ENCODE assay signal across 9 mouse cellular contexts in genomic region chr5:150702714-150703113, GRCm38 (mm10). TPM values are rescaled to one million over a fixed set of nuclear protein-coding genes. Genes with fewer than 3 reads are reported as not detected.
A peak's percentile ranks its signal among the peaks of the same experiment; 100 is the strongest.
DNase-seq lines count a peak whose midpoint lies in the region; ATAC-seq and TF ChIP-seq lines count a peak whose summit lies in the region.
"Had no signal": no experiment of that assay in that cellular context is flagged by ENCODE, and none has a peak within 500 bp of the region (broad histone marks: within the 10 kb centered on the region; RNA-seq: fewer than 3 reads in every experiment).

No protein-coding gene starts in this region.

- H3K9me3 ChIP-seq in forebrain, postnatal 0 days (ENCODE audit: low read length), result no peaks in the 10 kb centered on the region
- H3K9me3 ChIP-seq in forebrain, embryonic 12.5 days, result no peaks in the 10 kb centered on the region
- H3K9me3 ChIP-seq: hindbrain, embryonic 15.5 days had no signal

- WGBS in forebrain, postnatal 0 days, result 42% methylated on average over 2 of the region's 2 CpGs
- 64% methylated on average over 2 of the region's 2 CpGs for WGBS in forebrain, embryonic 12.5 days

- no peaks in the 10 kb centered on the region for H3K4me1 ChIP-seq in forebrain, postnatal 0 days (ENCODE audit: insufficient read depth)
- no peaks in the 10 kb centered on the region for H3K4me1 ChIP-seq in forebrain, embryonic 12.5 days
- H3K4me1 ChIP-seq: hindbrain, embryonic 15.5 days had no signal

- no peak overlapping the region for H3K4me2 ChIP-seq in forebrain, postnatal 0 days (ENCODE audit: low read depth)
- no peak overlapping the region for H3K4me2 ChIP-seq in forebrain, embryonic 12.5 days
- H3K4me2 ChIP-seq: hindbrain, embryonic 15.5 days had no signal

- H3K27me3 ChIP-seq in forebrain, postnatal 0 days (ENCODE audit: insufficient read depth, low read length), result no peaks in the 10 kb centered on the region
- H3K27me3 ChIP-seq in forebrain, embryonic 12.5 days, result no peaks in the 10 kb centered on the region
- H3K27me3 ChIP-seq: hindbrain, embryonic 15.5 days had no signal

- no peaks in the 10 kb centered on the region for H3K36me3 ChIP-seq in forebrain, postnatal 0 days (ENCODE audit: insufficient read depth)
- peaks cover 10% of the 10 kb centered on the region for H3K36me3 ChIP-seq in forebrain, embryonic 12.5 days (replicated peaks)
- H3K36me3 ChIP-seq: hindbrain, embryonic 15.5 days had no signal

- no peak overlapping the region for H3K27ac ChIP-seq in forebrain, postnatal 0 days (ENCODE audit: low read depth, low read length)
- H3K27ac ChIP-seq in forebrain, embryonic 12.5 days, result no peak overlapping the region
- H3K27ac ChIP-seq: hindbrain, embryonic 15.5 days had no signal

- ATAC-seq in forebrain, postnatal 0 days, result no peak
- ATAC-seq in forebrain, embryonic 12.5 days (ENCODE audit: low FRiP score), result no peak
- ATAC-seq in inflammation-experienced regulatory T-cells, adult 6 months, result peak; percentile 86

- H3K4me3 ChIP-seq in forebrain, postnatal 0 days (ENCODE audit: low read depth, low read length), result no peak overlapping the region
- H3K4me3 ChIP-seq in forebrain, embryonic 12.5 days (replicated peaks), result no peak overlapping the region
- H3K4me3 ChIP-seq: hindbrain, embryonic 15.5 days had no signal

- no peak overlapping the region for H3K9ac ChIP-seq in forebrain, postnatal 0 days
- no peak overlapping the region for H3K9ac ChIP-seq in forebrain, embryonic 12.5 days
- H3K9ac ChIP-seq: hindbrain, embryonic 15.5 days had no signal

- TF ChIP-seq CTCF in forebrain, postnatal 0 days (IDR thresholded peaks at IDR 0.05; ENCODE audit: low read depth), result peak; percentile 58

- DNase-seq in forebrain, postnatal 0 days, result peak; percentile 57
- DNase-seq in right cerebral cortex, adult 18-20 months, result peak; percentile 36
- DNase-seq in right cerebral cortex, postnatal 36 days (ENCODE audit: low spot score in 2 of 2), result no peak
- peak; percentile 77 for DNase-seq in brain, adult 2 months (ENCODE audit: low read depth, low spot score)
- peak; percentile 58 for DNase-seq in lung, postnatal 25 days (ENCODE audit: low spot score)
- DNase-seq in gastrocnemius, adult 8-10 months (ENCODE audit: low spot score in 2 of 2), result no peak

RNA-seq across cellular contexts. Expression of gene Pds5b, which starts 29.2 kb away (rescaled TPM):
- total RNA-seq in forebrain, postnatal 0 days (2014; rRNA removed), result 43.5 and 50.0 TPM in 2 replicates
- 11.7 and 17.2 TPM in 2 replicates for polyA plus RNA-seq in forebrain, postnatal 0 days (2015; fragmentation: Nextera tagmentation; extraction: Ambion mirVana)
- 46.2 and 47.4 TPM in 2 replicates for polyA plus RNA-seq in forebrain, embryonic 12.5 days (2016; fragmentation: Nextera tagmentation; extraction: Ambion mirVana)
- polyA plus RNA-seq in inflammation-experienced regulatory T-cells, adult 6 months (2017; shearing (Covaris generic)), result 10 to 100 TPM; 20.5 to 23.7 (median 23.3) TPM
- 10 to 100 TPM; 21.0 to 24.1 (median 22.8) TPM for total RNA-seq in gastrocnemius, adult 8-10 months (2022)

RNA-seq across cellular contexts. Expression of gene N4bp2l2, which starts 36.7 kb away (rescaled TPM):
- 93.1 and 101 TPM in 2 replicates for total RNA-seq in forebrain, postnatal 0 days (2014; rRNA removed)
- polyA plus RNA-seq in forebrain, postnatal 0 days (2015; fragmentation: Nextera tagmentation; extraction: Ambion mirVana), result 21.5 and 26.5 TPM in 2 replicates
- polyA plus RNA-seq in forebrain, embryonic 12.5 days (2016; fragmentation: Nextera tagmentation; extraction: Ambion mirVana), result 34.6 and 39.4 TPM in 2 replicates
- 10 to 100 TPM; 74.8 to 79.1 (median 77.0) TPM for polyA plus RNA-seq in inflammation-experienced regulatory T-cells, adult 6 months (2017; shearing (Covaris generic))
- 10 to 100 TPM; 22.3 to 30.2 (median 28.4) TPM for total RNA-seq in gastrocnemius, adult 8-10 months (2022)

Comparison
In these comparisons a context has a peak if more than half of its experiments do, and no peak if none do; other contexts are left out.
1. DNase-seq: peak in forebrain, postnatal 0 days (single experiment), right cerebral cortex, adult 18-20 months (single experiment), brain, adult 2 months (single experiment) and lung, postnatal 25 days (single experiment); none in right cerebral cortex, postnatal 36 days (0 of 2) and gastrocnemius, adult 8-10 months (0 of 2).